Mouse (Mus musculus) C2C12 (cell line): ENCODE measurements around the gene Atxn7. TPM values are rescaled to one million over a fixed set of nuclear protein-coding genes. Genes with fewer than 3 reads are reported as not detected.

Source experiments
- H3K27me3 ChIP-seq: one replicate; pipeline ENCODE4 v1.6.1; 2011; ENCODE audit not compliant: control insufficient read depth, insufficient read depth, insufficient read length
- H3K36me3 ChIP-seq: one replicate; pipeline ENCODE4 v1.6.1; 2011; ENCODE audit not compliant: control insufficient read depth, insufficient read depth
- H3K4me3 ChIP-seq: one replicate; pipeline ENCODE4 v1.5.1; 2011; ENCODE audit warnings: mild to moderate bottlenecking, control low read depth; ENCODE audit not compliant: poor library complexity, insufficient read depth, severe bottlenecking
- H3K79me2 ChIP-seq: one replicate; pipeline ENCODE4 v1.6.1; 2011; ENCODE audit not compliant: control insufficient read depth, insufficient read depth
- H3K79me3 ChIP-seq: one replicate; pipeline ENCODE4 v1.6.1; 2011; ENCODE audit warnings: low read depth, control low read depth
- H3ac ChIP-seq: one replicate; pipeline ENCODE3; 2011; ENCODE audit warnings: low read depth; ENCODE audit not compliant: control insufficient read depth, insufficient read length
- CEBPB ChIP-seq: IDR thresholded peaks from one replicate; pipeline ENCODE4 v1.6.1; 2011; ENCODE audit warnings: low read depth, mild to moderate bottlenecking, control low read depth, moderate library complexity
- CTCF ChIP-seq: IDR thresholded peaks from one replicate; pipeline ENCODE4 v1.5.1; 2011; ENCODE audit not compliant: control insufficient read depth, insufficient read depth, insufficient read length
- FOSL1 ChIP-seq: IDR thresholded peaks from one replicate; pipeline ENCODE4 v1.8.0; 2011; ENCODE audit warnings: mild to moderate bottlenecking, low read length; ENCODE audit not compliant: poor library complexity, insufficient read depth, severe bottlenecking
- MAX ChIP-seq: IDR thresholded peaks from one replicate; pipeline ENCODE4 v1.6.1; 2011; ENCODE audit warnings: mild to moderate bottlenecking, control low read depth
- MYOD1 ChIP-seq: IDR thresholded peaks from one replicate; pipeline ENCODE4 v1.6.1; 2011; ENCODE audit warnings: low read depth; ENCODE audit not compliant: control insufficient read depth, insufficient read length
- MYOG ChIP-seq: IDR thresholded peaks from one replicate; pipeline ENCODE4 v1.6.1; 2011; ENCODE audit not compliant: control insufficient read depth, insufficient read length; ENCODE audit errors: extremely low read depth
- USF1 ChIP-seq: IDR thresholded peaks from one replicate; pipeline ENCODE4 v1.6.1; 2011; ENCODE audit warnings: low read depth, mild to moderate bottlenecking, control low read depth, moderate library complexity
- polyA plus RNA-seq: library from polyadenylated mRNA; unstranded; fragments of >200 nt; fragmentation: generic; extraction: Trizol; gene quantifications from one replicate; pipeline ENCODE4 v1.2.1, GENCODE M21; 2012; ENCODE audit warnings: missing spikeins

The Atxn7 gene
- polyA plus RNA-seq, 1 experiment = 1.9 TPM

- H3K4me3 ChIP-seq = no peak overlapping the region
- no peaks in the 10 kb centered on the region for H3K79me3 ChIP-seq
- H3ac ChIP-seq = no peak overlapping the region
- TF ChIP-seq MYOG (no peak), MAX (no peak), CEBPB (no peak), FOSL1 (no peak), USF1 (no peak), CTCF (no peak), MYOD1 (no peak)
- peaks cover 25% of the 10 kb centered on the region for H3K36me3 ChIP-seq
- no peaks in the 10 kb centered on the region for H3K79me2 ChIP-seq
- no peaks in the 10 kb centered on the region for H3K27me3 ChIP-seq
These were observed 140.1 kb downstream of the Atxn7 start for GRCm38 (mm10) chr14:14101296-14101695.

DNA sequence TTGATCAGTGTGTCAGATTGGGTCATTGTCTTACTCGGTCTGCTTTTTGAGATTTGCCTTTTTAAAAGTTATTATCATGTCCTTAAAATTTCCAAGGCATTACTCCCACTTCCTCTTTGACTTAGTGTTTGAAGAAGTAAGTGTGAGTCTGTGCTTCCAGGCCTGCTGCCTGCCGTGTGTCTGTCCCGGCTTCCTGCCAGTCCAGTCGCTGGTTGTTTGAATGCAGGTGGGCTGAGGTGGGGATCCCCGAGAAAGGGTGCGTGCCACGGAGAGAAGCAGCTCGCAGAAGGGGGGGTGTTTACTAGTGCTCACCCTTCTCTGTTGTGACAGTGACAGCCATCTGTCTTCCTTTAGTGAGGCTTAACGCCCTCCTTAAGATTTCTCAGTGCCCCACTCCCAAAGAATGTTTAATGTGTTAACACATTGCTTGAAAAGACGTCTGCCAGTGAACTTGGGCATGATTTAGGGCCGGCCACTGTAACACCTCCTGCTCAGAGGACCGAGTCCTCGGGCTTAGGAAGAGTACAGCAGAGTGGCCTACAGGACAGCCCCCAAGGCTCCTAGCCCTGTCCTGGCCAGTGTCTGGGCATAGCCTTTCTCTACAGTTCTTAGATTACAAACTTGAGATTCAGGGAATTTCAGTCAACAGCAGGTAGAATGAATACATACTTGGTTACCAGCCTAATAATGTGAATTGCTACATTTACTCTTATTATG, 143.1 kb downstream of the Atxn7 start:
- Histone ChIP-seq H3K27me3 (no peaks in the 10 kb centered on the region), H3ac (no peak overlapping the region), H3K4me3 (no peak overlapping the region), H3K79me2 (no peaks in the 10 kb centered on the region), H3K79me3 (no peaks in the 10 kb centered on the region), H3K36me3 (peaks cover 21% of the 10 kb centered on the region)
- TF ChIP-seq MYOG = no peak
- no peak for TF ChIP-seq MAX
- TF ChIP-seq USF1 = no peak
- TF ChIP-seq CTCF = no peak
- TF ChIP-seq CEBPB = no peak
- no peak for TF ChIP-seq FOSL1
- no peak for TF ChIP-seq MYOD1

- Histone ChIP-seq H3K36me3 (peaks cover 17% of the 10 kb centered on the region), H3K79me2 (no peaks in the 10 kb centered on the region), H3K79me3 (no peaks in the 10 kb centered on the region), H3ac (no peak overlapping the region), H3K4me3 (no peak overlapping the region), H3K27me3 (no peaks in the 10 kb centered on the region)
- TF ChIP-seq CTCF (no peak), CEBPB (no peak), MYOD1 (no peak), MYOG (no peak), FOSL1 (no peak), MAX (no peak), USF1 (no peak)
These were observed 143.7 kb downstream of the Atxn7 start for GRCm38 (mm10) chr14:14104930-14105318.

DNA sequence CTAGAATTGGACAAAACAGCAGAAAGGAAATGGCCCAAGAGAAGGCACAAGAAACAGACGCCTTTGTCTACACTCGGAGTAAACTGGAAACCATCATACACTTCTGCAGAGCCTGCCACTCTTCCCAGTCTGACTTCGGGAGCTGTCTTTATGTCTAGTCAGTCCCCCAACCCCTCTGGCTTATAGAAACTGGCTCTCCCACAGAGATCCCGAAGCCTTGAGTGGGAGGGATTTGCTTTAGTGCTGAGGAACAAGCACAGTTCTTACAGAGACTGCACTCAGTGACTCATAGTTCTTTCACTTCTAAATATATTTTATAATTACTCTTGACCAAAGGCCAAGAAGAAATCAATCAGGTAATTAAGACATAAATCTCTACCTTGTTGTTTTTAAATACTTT, 149.5 kb downstream of the Atxn7 start:
- Histone ChIP-seq H3K27me3 (no peaks in the 10 kb centered on the region), H3K36me3 (peaks cover 55% of the 10 kb centered on the region), H3ac (no peak overlapping the region), H3K4me3 (no peak overlapping the region), H3K79me2 (no peaks in the 10 kb centered on the region), H3K79me3 (no peaks in the 10 kb centered on the region)
- TF ChIP-seq MAX = no peak
- TF ChIP-seq USF1 = no peak
- no peak for TF ChIP-seq MYOG
- TF ChIP-seq CEBPB = no peak
- TF ChIP-seq MYOD1 = no peak
- no peak for TF ChIP-seq CTCF
- no peak for TF ChIP-seq FOSL1

GRCm38 (mm10) chr14:14120230-14121096, 159.2 kb downstream of the Atxn7 start, which contains the start of gene Psmd6:
TSS of gene Psmd6 (minus strand) at chr14:14120984.
- H3K79me2 ChIP-seq = peaks cover 40% of the 10 kb centered on the region
- H3K36me3 ChIP-seq = peaks cover 37% of the 10 kb centered on the region
- peak within 1 kb of the TSS; percentile 94 for H3ac ChIP-seq
- no peaks in the 10 kb centered on the region for H3K27me3 ChIP-seq
- H3K79me3 ChIP-seq = peaks cover 19% of the 10 kb centered on the region
- H3K4me3 ChIP-seq = peak within 1 kb of the TSS; percentile 67
- TF ChIP-seq CEBPB (no peak), MYOG (no peak), CTCF (peak; percentile 93), MAX (no peak), USF1 (no peak), MYOD1 (no peak)

Other genes starting within 250 kb of the Atxn7 start
- not detected for gene Gm281, start 47.0 kb upstream of the Atxn7 start, polyA plus RNA-seq
- 63.8 TPM for gene Thoc7, start 412 bp downstream of the Atxn7 start, polyA plus RNA-seq
- gene Psmd6, start 159.5 kb downstream of the Atxn7 start, polyA plus RNA-seq = 105 TPM
- not detected for gene Olfr720, start 225.4 kb downstream of the Atxn7 start, polyA plus RNA-seq